Mouse (Mus musculus) liver, adult 2 months (tissue): ENCODE measurements around the gene Slc10a7. TPM values are rescaled to one million over a fixed set of nuclear protein-coding genes. Genes with fewer than 3 reads are reported as not detected.

ENCODE experiments used
- DNase-seq: peaks from one replicate; pipeline ENCODE4 v3.0.0-alpha.2; 2011; ENCODE audit warnings: low read depth, low spot score; ENCODE audit errors: extremely low read depth
- H3K27ac ChIP-seq: fragments of 200-500 bp; replicated peaks from 2 replicates; pipeline ENCODE4 v1.5.1; 2012; ENCODE audit warnings: low read depth, mild to moderate bottlenecking, control low read depth, inconsistent platforms, low read length; ENCODE audit not compliant: insufficient read depth
- H3K27me3 ChIP-seq: fragments of 200-500 bp; 2 replicates; pipeline ENCODE4 v1.6.1; 2012; ENCODE audit warnings: mild to moderate bottlenecking, moderate library complexity, low read length, inconsistent platforms; ENCODE audit not compliant: control insufficient read depth, insufficient read depth
- H3K36me3 ChIP-seq: fragments of 200-500 bp; 2 replicates; pipeline ENCODE4 v1.6.1; 2012; ENCODE audit warnings: low read length, inconsistent platforms; ENCODE audit not compliant: control insufficient read depth, insufficient read depth
- H3K4me1 ChIP-seq: fragments of 200-500 bp; 2 replicates; pipeline ENCODE4 v1.6.1; 2011; ENCODE audit warnings: low read length; ENCODE audit not compliant: control insufficient read depth, insufficient read depth
- H3K4me3 ChIP-seq: fragments of 200-500 bp; 2 replicates; pipeline ENCODE4 v1.5.1; 2011; ENCODE audit warnings: low read depth, mild to moderate bottlenecking, control low read depth, low read length, moderate library complexity; ENCODE audit not compliant: insufficient read depth
- H3K79me2 ChIP-seq: fragments of 200-500 bp; 2 replicates; pipeline ENCODE4 v1.6.1; 2012; ENCODE audit warnings: inconsistent platforms, mild to moderate bottlenecking, low read length, moderate library complexity; ENCODE audit not compliant: control insufficient read depth, insufficient read depth
- H3K9ac ChIP-seq: fragments of 200-500 bp; 2 replicates; pipeline ENCODE4 v1.6.1; 2012; ENCODE audit warnings: low read depth, mild to moderate bottlenecking, control low read depth, inconsistent platforms, low read length
- CTCF ChIP-seq: fragments of 200-500 bp; IDR thresholded peaks from 2 replicates; pipeline ENCODE4 v1.5.1; 2011; ENCODE audit warnings: low read depth, low read length, control low read depth
- POLR2A ChIP-seq: fragments of 200-500 bp; IDR thresholded peaks from 2 replicates; pipeline ENCODE4 v1.6.1; 2011; ENCODE audit warnings: low read length, control low read depth; ENCODE audit not compliant: insufficient read depth; ENCODE audit errors: extremely low read depth
- WGBS: fragments of 180-500 bp; shearing (Covaris S2); methylation state at CpG from one replicate; pipeline ENCODE4 v1.1.7; 2018; 5-methylcytosine and 5-hydroxymethylcytosine counted together
- polyA plus RNA-seq: library from polyadenylated mRNA; depleted of rRNA; stranded (reverse); fragments of >200 nt; gene quantifications from 2 replicates; pipeline ENCODE4 v1.2.3, GENCODE M21; 2012
- total RNA-seq: library from RNA; depleted of rRNA; stranded (reverse); fragments of >200 nt; gene quantifications from 2 replicates; pipeline ENCODE4 v1.2.3, GENCODE M21; 2014

Slc10a7 gene
- total and polyA plus RNA-seq, 2 experiments, result 6.3 to 6.6 TPM

DNA sequence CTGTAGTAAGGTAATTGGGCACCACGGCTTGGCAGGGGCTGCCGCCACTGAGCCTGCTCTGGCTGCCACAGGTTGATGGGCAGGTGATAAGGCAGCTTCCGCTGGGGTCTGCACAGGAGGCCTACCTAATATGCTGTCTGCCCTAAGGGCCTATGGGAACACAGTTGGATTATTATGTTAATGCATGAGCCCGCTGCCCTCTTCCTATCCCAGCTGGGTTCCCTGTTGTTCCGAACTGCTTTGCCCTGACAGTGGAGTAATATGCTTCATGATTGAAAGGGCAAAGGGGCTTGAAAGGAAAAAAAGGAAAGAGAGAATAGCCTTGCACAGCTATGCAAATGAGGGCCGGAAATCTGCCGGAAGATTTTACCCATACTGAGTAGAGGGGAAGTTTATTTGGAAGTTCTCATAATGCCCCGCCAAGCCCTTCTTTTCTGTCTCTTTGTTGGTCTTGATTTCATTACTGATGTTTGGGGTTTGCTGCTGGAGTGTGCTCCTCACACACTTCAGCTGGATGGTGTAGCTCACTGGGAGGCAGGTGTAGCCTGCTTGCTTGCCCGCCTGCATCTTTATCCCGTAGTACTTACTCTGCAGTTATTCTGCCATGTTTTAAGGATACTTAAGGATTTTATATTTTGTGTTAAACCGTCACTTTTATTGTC lies 47.8 kb downstream of the Slc10a7 start:
- Histone ChIP-seq H3K4me1 (no peaks in the 10 kb centered on the region), H3K4me3 (no peak overlapping the region), H3K36me3 (peaks cover 2% of the 10 kb centered on the region; the same call in 1 of the 2 replicates), H3K79me2 (no peaks in the 10 kb centered on the region; the same call in 1 of the 2 replicates), H3K27me3 (no peaks in the 10 kb centered on the region), H3K9ac (no peak overlapping the region), H3K27ac (no peak overlapping the region)
- DNase-seq, result no peak
- TF ChIP-seq POLR2A (no peak), CTCF (no peak)
- 93% methylated on average over 11 of the region's 11 CpGs for WGBS

DNA sequence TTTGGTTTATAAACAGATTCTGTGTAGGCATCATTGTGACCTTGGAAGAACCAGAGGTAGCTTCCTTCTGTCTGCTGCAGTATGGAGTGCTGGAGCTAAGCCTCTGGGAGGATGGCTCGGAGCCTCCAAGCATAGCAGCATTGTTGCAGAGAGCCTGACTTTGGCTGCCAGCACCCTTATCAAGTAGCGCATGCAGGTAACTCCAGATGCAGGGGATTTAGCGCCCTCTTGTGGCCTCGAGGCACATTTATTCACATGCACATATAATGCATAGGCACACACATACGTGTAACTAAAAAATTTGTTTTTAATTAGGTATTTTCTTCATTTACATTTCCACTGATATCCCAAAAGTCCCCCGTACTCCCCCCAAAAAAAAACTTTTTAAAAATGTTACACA lies 52.5 kb downstream of the Slc10a7 start:
- TF ChIP-seq POLR2A (no peak), CTCF (peak; percentile 25; the same call in 1 of the 2 replicates)
- H3K27me3 ChIP-seq, result no peaks in the 10 kb centered on the region
- peaks cover 6% of the 10 kb centered on the region; the same call in 1 of the 2 replicates for H3K36me3 ChIP-seq
- no peaks in the 10 kb centered on the region; the same call in 1 of the 2 replicates for H3K79me2 ChIP-seq
- WGBS, result 90% methylated on average over 6 of the region's 6 CpGs
- no peak overlapping the region for H3K9ac ChIP-seq
- H3K27ac ChIP-seq, result no peak overlapping the region
- H3K4me3 ChIP-seq, result no peak overlapping the region
- no peak for DNase-seq
- no peaks in the 10 kb centered on the region for H3K4me1 ChIP-seq

DNA sequence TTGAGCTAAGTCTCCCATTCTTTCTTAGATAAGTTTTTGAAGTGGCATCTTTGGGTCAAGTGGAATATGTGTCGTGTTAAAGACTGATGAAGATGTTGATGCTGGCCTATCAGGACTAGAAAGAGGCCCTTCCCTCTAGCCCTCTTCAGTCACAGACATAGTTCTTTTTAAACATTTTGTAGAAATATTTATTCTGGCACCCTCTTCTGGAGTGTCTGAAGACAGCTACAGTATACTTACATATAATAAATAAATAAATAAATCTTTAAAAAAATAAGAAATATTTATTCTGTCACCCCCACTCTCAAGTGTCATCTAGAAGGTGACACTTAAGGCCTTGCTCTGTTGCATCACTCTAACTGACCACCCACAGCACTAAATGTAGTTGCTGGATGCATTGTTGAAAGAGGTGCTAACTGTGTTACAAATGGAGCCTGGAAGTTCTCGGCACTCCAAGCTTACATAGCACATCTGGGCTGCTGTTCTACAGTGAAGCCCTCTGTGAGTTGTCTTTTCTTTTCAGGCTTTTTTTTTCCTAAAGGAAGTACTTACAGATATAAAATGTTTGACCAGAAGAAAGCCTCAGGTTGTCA lies 54.4 kb downstream of the Slc10a7 start:
- no peaks in the 10 kb centered on the region; the same call in 1 of the 2 replicates for H3K4me1 ChIP-seq
- no peak for TF ChIP-seq CTCF
- TF ChIP-seq POLR2A, result no peak
- H3K36me3 ChIP-seq, result peaks cover 6% of the 10 kb centered on the region; the same call in 1 of the 2 replicates
- H3K9ac ChIP-seq, result no peak overlapping the region
- H3K4me3 ChIP-seq, result no peak overlapping the region
- H3K27me3 ChIP-seq, result no peaks in the 10 kb centered on the region
- WGBS, result 95% methylated on average over 2 of the region's 2 CpGs
- H3K27ac ChIP-seq, result no peak overlapping the region
- no peak for DNase-seq
- no peaks in the 10 kb centered on the region; the same call in 1 of the 2 replicates for H3K79me2 ChIP-seq

DNA sequence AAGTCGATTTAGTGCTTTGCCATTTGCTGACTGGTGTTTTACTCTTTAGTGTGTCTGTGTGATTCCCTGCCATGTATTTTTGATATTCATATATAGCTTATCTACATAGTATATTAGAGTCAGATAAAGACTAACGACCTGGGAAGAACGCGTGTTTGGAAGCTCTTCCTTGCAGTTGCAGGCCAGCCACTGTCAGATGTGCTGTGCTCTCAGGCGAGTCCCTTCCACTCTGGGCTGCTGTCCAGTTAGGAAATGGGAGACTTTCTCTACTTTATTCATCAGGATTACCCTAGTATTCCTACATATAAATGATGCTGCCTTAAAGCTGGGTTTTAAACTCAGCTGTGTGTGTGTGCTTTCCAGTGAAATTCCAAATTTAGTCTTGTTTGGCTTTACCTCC lies 55.1 kb downstream of the Slc10a7 start:
- H3K4me1 ChIP-seq, result no peaks in the 10 kb centered on the region; the same call in 1 of the 2 replicates
- no peaks in the 10 kb centered on the region; the same call in 1 of the 2 replicates for H3K79me2 ChIP-seq
- no peak for DNase-seq
- H3K27ac ChIP-seq, result no peak overlapping the region
- no peak overlapping the region for H3K4me3 ChIP-seq
- peaks cover 6% of the 10 kb centered on the region; the same call in 1 of the 2 replicates for H3K36me3 ChIP-seq
- H3K27me3 ChIP-seq, result no peaks in the 10 kb centered on the region
- no peak overlapping the region for H3K9ac ChIP-seq
- WGBS, result 80% methylated on average over 5 of the region's 5 CpGs
- TF ChIP-seq POLR2A (no peak), CTCF (no peak)

DNA sequence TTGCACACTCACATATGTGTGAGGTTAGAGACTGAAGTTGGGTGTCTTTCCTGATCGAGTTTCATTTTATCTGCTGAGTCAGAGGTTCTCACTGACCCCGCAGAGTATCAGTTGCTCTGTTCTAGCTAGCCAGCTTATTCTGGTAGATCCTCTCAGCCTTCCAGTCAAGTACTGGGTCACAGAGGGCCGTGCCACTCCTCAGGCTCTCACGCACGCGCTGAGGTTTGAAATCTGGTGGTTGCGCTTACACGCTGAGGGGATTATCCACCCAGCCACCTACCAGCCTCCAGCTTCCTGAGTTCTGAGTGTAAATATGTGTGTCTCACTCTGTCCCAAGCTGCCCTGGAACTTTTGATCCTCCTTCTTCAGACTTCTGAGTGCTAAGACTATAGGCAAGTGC lies 59.0 kb downstream of the Slc10a7 start:
- H3K9ac ChIP-seq, result no peak overlapping the region
- 0 out of 2 replicates have a peak, but pooled peaks cover 2% of the 10 kb centered on the region for H3K36me3 ChIP-seq
- DNase-seq, result no peak
- 0 out of 2 replicates have a peak, but pooled peaks cover 2% of the 10 kb centered on the region for H3K79me2 ChIP-seq
- no peaks in the 10 kb centered on the region for H3K27me3 ChIP-seq
- no peak overlapping the region for H3K4me3 ChIP-seq
- H3K4me1 ChIP-seq, result no peaks in the 10 kb centered on the region; the same call in 1 of the 2 replicates
- H3K27ac ChIP-seq, result no peak overlapping the region
- WGBS, result 85% methylated on average over 8 of the region's 8 CpGs
- no peak for TF ChIP-seq CTCF
- TF ChIP-seq POLR2A, result no peak
